10 mouse cellular contexts compared by ENCODE assay signal in the genomic region with DNA sequence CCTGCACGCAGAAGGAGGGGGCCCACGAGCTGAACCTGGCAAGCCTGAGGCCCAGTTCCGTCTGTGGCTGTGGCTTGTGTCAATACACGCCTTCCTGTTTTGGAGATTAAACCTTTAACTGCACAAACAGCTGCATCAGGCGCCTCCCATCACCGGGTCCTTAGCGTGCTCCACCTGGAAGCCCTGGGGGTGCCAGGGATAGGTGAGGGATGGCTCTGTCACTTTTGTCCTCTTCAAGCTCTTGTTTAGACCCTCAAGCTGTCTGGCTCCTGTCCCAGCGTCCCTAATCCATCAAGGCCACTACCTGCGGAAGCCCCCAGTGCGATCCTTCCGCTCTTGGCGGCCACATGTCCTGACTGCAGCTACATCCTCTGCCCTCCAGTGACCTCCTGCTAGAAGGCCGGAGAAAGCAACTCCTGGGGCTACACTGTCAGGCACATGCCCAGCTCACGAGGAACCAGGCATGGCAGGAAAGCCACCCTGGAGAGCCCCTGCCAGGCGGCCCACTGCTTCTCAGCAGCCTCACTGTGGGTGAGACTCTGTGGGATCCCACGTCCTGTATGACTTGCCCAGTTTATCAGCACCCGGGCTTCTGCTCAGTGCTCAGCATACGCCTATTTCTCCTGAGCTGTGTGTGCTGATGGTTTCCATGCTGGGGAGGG. TPM values are rescaled to one million over a fixed set of nuclear protein-coding genes. Genes with fewer than 3 reads are reported as not detected.
A peak's percentile ranks its signal among the peaks of the same experiment; 100 is the strongest.
DNase-seq lines count a peak whose midpoint lies in the region; ATAC-seq lines count a peak whose summit lies in the region.
"Had no signal": no experiment of that assay in that cellular context is flagged by ENCODE, and none has a peak within 500 bp of the region (broad histone marks: within the 10 kb centered on the region; RNA-seq: fewer than 3 reads in every experiment).

No protein-coding gene starts in this region.

- peaks cover 6% of the 10 kb centered on the region; the same call in 1 of the 2 replicates for H3K4me1 ChIP-seq in forebrain, embryonic 12.5 days
- H3K4me1 ChIP-seq in forebrain, embryonic 14.5 days (ENCODE audit: control insufficient read depth, insufficient read depth, low read length), result no peaks in the 10 kb centered on the region
- peaks cover 29% of the 10 kb centered on the region for H3K4me1 ChIP-seq in embryonic facial prominence, embryonic 13.5 days
- peaks cover 35% of the 10 kb centered on the region for H3K4me1 ChIP-seq in kidney, embryonic 15.5 days

- no peak for DNase-seq in forebrain, embryonic 14.5 days (ENCODE audit: low spot score)
- peak; percentile 80 for DNase-seq in lung, postnatal 36 days
- peak; percentile 74 to 80 for DNase-seq in thymus, postnatal 36 days
- DNase-seq in left cerebral cortex, adult 11 months (ENCODE audit: low spot score), result no peak
- DNase-seq in layer of hippocampus, postnatal 25 days (ENCODE audit: extremely low spot score in 1 of 2, low spot score in 1 of 2), result no peak

- H3K36me3 ChIP-seq in forebrain, embryonic 12.5 days (replicated peaks), result no peaks in the 10 kb centered on the region
- no peaks in the 10 kb centered on the region for H3K36me3 ChIP-seq in forebrain, embryonic 14.5 days (ENCODE audit: control insufficient read depth, insufficient read depth, low read length)
- H3K36me3 ChIP-seq in embryonic facial prominence, embryonic 13.5 days, result no peaks in the 10 kb centered on the region
- H3K36me3 ChIP-seq in kidney, embryonic 15.5 days, result no peaks in the 10 kb centered on the region
- H3K36me3 ChIP-seq: neural tube, embryonic 13.5 days had no signal

- WGBS in forebrain, embryonic 12.5 days, result 77% methylated on average over 18 of the region's 18 CpGs
- 85% methylated on average over 18 of the region's 18 CpGs for WGBS in forebrain, embryonic 14.5 days
- 49% methylated on average over 18 of the region's 18 CpGs for WGBS in embryonic facial prominence, embryonic 13.5 days
- 61% methylated on average over 18 of the region's 18 CpGs for WGBS in kidney, embryonic 15.5 days

- no peak overlapping the region for H3K4me2 ChIP-seq in forebrain, embryonic 12.5 days
- no peak overlapping the region for H3K4me2 ChIP-seq in forebrain, embryonic 14.5 days (ENCODE audit: low read length)
- H3K4me2 ChIP-seq in embryonic facial prominence, embryonic 13.5 days, result no peak overlapping the region
- no peak overlapping the region for H3K4me2 ChIP-seq in kidney, embryonic 15.5 days
- H3K4me2 ChIP-seq: neural tube, embryonic 13.5 days had no signal

- H3K27ac ChIP-seq in forebrain, embryonic 12.5 days, result no peak overlapping the region
- H3K27ac ChIP-seq in forebrain, embryonic 14.5 days (ENCODE audit: low read depth, low read length), result no peak overlapping the region
- H3K27ac ChIP-seq in embryonic facial prominence, embryonic 13.5 days, result peak overlapping the region; percentile 74
- peak overlapping the region; percentile 57; the same call in 1 of the 2 replicates for H3K27ac ChIP-seq in kidney, embryonic 15.5 days
- H3K27ac ChIP-seq: neural tube, embryonic 13.5 days had no signal

- H3K9ac ChIP-seq in forebrain, embryonic 12.5 days, result no peak overlapping the region
- H3K9ac ChIP-seq in forebrain, embryonic 14.5 days (ENCODE audit: low read length), result no peak overlapping the region
- no peak overlapping the region; the same call in 1 of the 2 replicates for H3K9ac ChIP-seq in embryonic facial prominence, embryonic 13.5 days
- no peak overlapping the region for H3K9ac ChIP-seq in kidney, embryonic 15.5 days
- H3K9ac ChIP-seq: neural tube, embryonic 13.5 days had no signal

- 0 out of 2 replicates have a peak, but pooled peaks have one; percentile 20 for ATAC-seq in forebrain, embryonic 12.5 days (ENCODE audit: low FRiP score)
- no peak for ATAC-seq in forebrain, embryonic 14.5 days
- ATAC-seq in embryonic facial prominence, embryonic 13.5 days (ENCODE audit: insufficient number of reproducible peaks, insufficient read depth, low FRiP score, low TSS enrichment, low read depth), result no peak
- 0 out of 2 replicates have a peak, but pooled peaks have one; percentile 27 for ATAC-seq in kidney, embryonic 15.5 days (replicated peaks; ENCODE audit: low FRiP score)

- H3K4me3 ChIP-seq in forebrain, embryonic 12.5 days (replicated peaks), result no peak overlapping the region
- H3K4me3 ChIP-seq in forebrain, embryonic 14.5 days (ENCODE audit: low read depth, low read length), result no peak overlapping the region
- H3K4me3 ChIP-seq in embryonic facial prominence, embryonic 13.5 days, result no peak overlapping the region
- H3K4me3 ChIP-seq in kidney, embryonic 15.5 days (replicated peaks), result no peak overlapping the region
- H3K4me3 ChIP-seq: neural tube, embryonic 13.5 days had no signal

- no peaks in the 10 kb centered on the region for H3K9me3 ChIP-seq in forebrain, embryonic 12.5 days
- no peaks in the 10 kb centered on the region for H3K9me3 ChIP-seq in forebrain, embryonic 14.5 days (replicated peaks; ENCODE audit: control insufficient read depth, low read length)
- no peaks in the 10 kb centered on the region for H3K9me3 ChIP-seq in embryonic facial prominence, embryonic 13.5 days
- H3K9me3 ChIP-seq in kidney, embryonic 15.5 days (replicated peaks), result no peaks in the 10 kb centered on the region
- H3K9me3 ChIP-seq: neural tube, embryonic 13.5 days had no signal

- no peaks in the 10 kb centered on the region for H3K27me3 ChIP-seq in forebrain, embryonic 12.5 days
- H3K27me3 ChIP-seq in forebrain, embryonic 14.5 days (replicated peaks; ENCODE audit: control insufficient read depth, insufficient read depth, low read length), result no peaks in the 10 kb centered on the region
- H3K27me3 ChIP-seq in embryonic facial prominence, embryonic 13.5 days, result no peaks in the 10 kb centered on the region
- H3K27me3 ChIP-seq in kidney, embryonic 15.5 days, result no peaks in the 10 kb centered on the region
- H3K27me3 ChIP-seq: neural tube, embryonic 13.5 days had no signal

RNA-seq across cellular contexts. Expression of a gene that starts 10.1 kb away (rescaled TPM):
- polyA plus RNA-seq in forebrain, embryonic 12.5 days (2016; fragmentation: Nextera tagmentation; extraction: Ambion mirVana), result 30.9 and 32.8 TPM in 2 replicates
- polyA plus RNA-seq in forebrain, embryonic 14.5 days (2014; fragmentation: Nextera tagmentation; extraction: Ambion mirVana), result 30.9 TPM in 2 replicates
- polyA plus RNA-seq in embryonic facial prominence, embryonic 13.5 days (2015; fragmentation: Nextera tagmentation; extraction: Ambion mirVana), result 20.6 and 21.8 TPM in 2 replicates
- polyA plus RNA-seq in kidney, embryonic 15.5 days (2015; fragmentation: Nextera tagmentation; extraction: Ambion mirVana), result 32.3 and 34.5 TPM in 2 replicates
- total RNA-seq in layer of hippocampus, postnatal 25 days (2021), result 10 to 100 TPM; 20.0 to 29.8 TPM
- total RNA-seq: CH12.LX had no signal

RNA-seq across cellular contexts. Expression of a gene that starts 32.2 kb away (rescaled TPM):
- polyA plus RNA-seq in forebrain, embryonic 12.5 days (2016; fragmentation: Nextera tagmentation; extraction: Ambion mirVana), result not detected in 2 replicates
- 0.38 TPM in 1 of 2 replicates, not detected in the other for polyA plus RNA-seq in forebrain, embryonic 14.5 days (2014; fragmentation: Nextera tagmentation; extraction: Ambion mirVana)
- not detected in 2 replicates for polyA plus RNA-seq in embryonic facial prominence, embryonic 13.5 days (2015; fragmentation: Nextera tagmentation; extraction: Ambion mirVana)
- polyA plus RNA-seq in kidney, embryonic 15.5 days (2015; fragmentation: Nextera tagmentation; extraction: Ambion mirVana), result 0.45 TPM in 1 of 2 replicates, not detected in the other
- not detected for total RNA-seq in layer of hippocampus, postnatal 25 days (2021)
- total RNA-seq: CH12.LX had no signal
- polyA plus RNA-seq: neural tube, embryonic 13.5 days had no signal

RNA-seq across cellular contexts. Expression of a gene that starts 51.8 kb away (rescaled TPM):
- polyA plus RNA-seq in forebrain, embryonic 12.5 days (2016; fragmentation: Nextera tagmentation; extraction: Ambion mirVana), result 84.5 and 88.0 TPM in 2 replicates
- 65.8 and 72.3 TPM in 2 replicates for polyA plus RNA-seq in forebrain, embryonic 14.5 days (2014; fragmentation: Nextera tagmentation; extraction: Ambion mirVana)
- 45.0 and 47.6 TPM in 2 replicates for polyA plus RNA-seq in embryonic facial prominence, embryonic 13.5 days (2015; fragmentation: Nextera tagmentation; extraction: Ambion mirVana)
- 32.3 and 39.9 TPM in 2 replicates for polyA plus RNA-seq in kidney, embryonic 15.5 days (2015; fragmentation: Nextera tagmentation; extraction: Ambion mirVana)
- total RNA-seq in layer of hippocampus, postnatal 25 days (2021), result 100 to 1,000 TPM; 247 to 262 TPM

Comparison
In these comparisons a context has a peak if more than half of its experiments do, and no peak if none do; other contexts are left out.
1. ATAC-seq: peak in forebrain, embryonic 12.5 days (single experiment) and kidney, embryonic 15.5 days (single experiment); none in forebrain, embryonic 14.5 days (single experiment) and embryonic facial prominence, embryonic 13.5 days (single experiment).
2. H3K27ac ChIP-seq: peak in embryonic facial prominence, embryonic 13.5 days (single experiment) and kidney, embryonic 15.5 days (single experiment); none in forebrain, embryonic 12.5 days (single experiment) and forebrain, embryonic 14.5 days (single experiment).
3. DNase-seq: peak in lung, postnatal 36 days (single experiment) and thymus, postnatal 36 days (2 of 2); none in forebrain, embryonic 14.5 days (single experiment), left cerebral cortex, adult 11 months (single experiment) and layer of hippocampus, postnatal 25 days (0 of 2).